Mouse (Mus musculus) neural tube, embryonic 14.5 days (tissue): Measurements from ENCODE around the gene Vamp3. TPM values are rescaled to one million over a fixed set of nuclear protein-coding genes. Genes with fewer than 3 reads are reported as not detected.
"Not testable (repeated sequence)": the region's sequence is repeated elsewhere in the genome, so short reads cannot be mapped to it uniquely, and the experiment has no call there.

ENCODE experiments used
- ATAC-seq: fragments of 200-750 bp; cut with Nextera tagmentation; 2 replicates; pipeline ENCODE4 v1.8.0; 2017; ENCODE audit warnings: low read depth, mild to moderate bottlenecking, moderate TSS enrichment, moderate library complexity
- H3K27ac ChIP-seq: fragments of 300-500 bp; sonication (generic); 2 replicates; pipeline ENCODE4 v1.5.1; 2014; ENCODE audit warnings: low read depth, mild to moderate bottlenecking, control low read depth, low read length, moderate library complexity, mixed read lengths
- H3K27me3 ChIP-seq: fragments of 300-500 bp; sonication (generic); 2 replicates; pipeline ENCODE4 v1.6.1; 2014; ENCODE audit warnings: low read length; ENCODE audit not compliant: control insufficient read depth, insufficient read depth
- H3K36me3 ChIP-seq: fragments of 300-500 bp; sonication (generic); 2 replicates; pipeline ENCODE4 v1.6.1; 2014; ENCODE audit warnings: low read length, mixed read lengths; ENCODE audit not compliant: control insufficient read depth, insufficient read depth
- H3K4me1 ChIP-seq: fragments of 300-500 bp; sonication (generic); 2 replicates; pipeline ENCODE4 v1.6.1; 2014; ENCODE audit warnings: low read length; ENCODE audit not compliant: control insufficient read depth, insufficient read depth
- H3K4me2 ChIP-seq: fragments of 300-500 bp; sonication (generic); 2 replicates; pipeline ENCODE4 v1.6.1; 2014; ENCODE audit warnings: mild to moderate bottlenecking, low read depth, low read length, control low read depth
- H3K4me3 ChIP-seq: fragments of 300-500 bp; sonication (generic); 2 replicates; pipeline ENCODE4 v1.5.1; 2014; ENCODE audit warnings: low read depth, low read length, control low read depth, mixed read lengths
- H3K9ac ChIP-seq: fragments of 300-500 bp; sonication (generic); replicated peaks from 2 replicates; pipeline ENCODE4 v1.6.1; 2014; ENCODE audit warnings: low read depth, mild to moderate bottlenecking, control low read depth, low read length, mixed read lengths
- H3K9me3 ChIP-seq: fragments of 300-500 bp; sonication (generic); 2 replicates; pipeline ENCODE4 v1.6.1; 2016; ENCODE audit warnings: low read length; ENCODE audit not compliant: control insufficient read depth
- WGBS: fragments of 180-500 bp; shearing (Covaris S2); extraction: QIAGEN DNeasy Blood & Tissue Kit; methylation state at CpG from one replicate; pipeline ENCODE4 v1.1.7; 2014; 5-methylcytosine and 5-hydroxymethylcytosine counted together
- polyA plus RNA-seq: library from polyadenylated mRNA; unstranded; fragments of >200 nt; fragmentation: Nextera tagmentation; extraction: Ambion mirVana; gene quantifications from 2 replicates; pipeline ENCODE4 v1.2.1, GENCODE M21; 2014

Gene Vamp3
- polyA plus RNA-seq, 1 experiment from 2014 or later = 36.6 TPM

- Histone ChIP-seq H3K27me3 (no peaks in the 10 kb centered on the region), H3K4me2 (no peak overlapping the region), H3K36me3 (0 out of 2 replicates have a peak, but pooled peaks cover under 1% of the 10 kb centered on the region), H3K27ac (no peak overlapping the region), H3K9ac (no peak overlapping the region), H3K4me1 (0 out of 2 replicates have a peak, but pooled peaks cover 5% of the 10 kb centered on the region), H3K9me3 (no peaks in the 10 kb centered on the region), H3K4me3 (no peak overlapping the region)
- WGBS = 84% methylated on average over 5 of the region's 5 CpGs
- no peak for ATAC-seq
Measured at GRCm38 (mm10) chr4:151041506-151041905, 16.3 kb downstream of the Vamp3 start.

DNA sequence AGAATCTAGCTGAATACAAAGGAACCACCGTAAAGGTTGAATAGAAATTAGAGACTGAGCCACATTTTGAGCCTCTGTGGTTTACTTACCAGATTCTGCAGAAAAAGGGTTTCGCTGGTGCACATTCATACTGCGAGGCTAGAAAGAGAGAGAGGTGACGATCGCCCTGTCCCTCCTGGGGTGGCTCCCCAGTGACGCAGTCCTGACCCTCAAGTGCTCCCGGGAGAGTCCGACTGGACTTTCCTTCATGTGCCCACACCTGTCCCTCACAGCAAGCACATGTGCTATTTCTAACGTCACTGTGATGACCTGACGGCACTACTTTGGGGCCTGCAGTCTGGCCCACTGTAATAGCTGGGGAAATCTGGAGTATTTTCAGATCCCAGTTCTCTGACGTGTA is 20.0 kb downstream of the Vamp3 start:
- H3K27me3 ChIP-seq = no peaks in the 10 kb centered on the region
- H3K4me3 ChIP-seq = no peak overlapping the region
- no peak overlapping the region for H3K9ac ChIP-seq
- no peaks in the 10 kb centered on the region for H3K36me3 ChIP-seq
- 91% methylated on average over 11 of the region's 11 CpGs for WGBS
- no peak for ATAC-seq
- no peak overlapping the region for H3K27ac ChIP-seq
- H3K4me1 ChIP-seq = no peaks in the 10 kb centered on the region
- no peak overlapping the region for H3K4me2 ChIP-seq
- H3K9me3 ChIP-seq = no peaks in the 10 kb centered on the region

GRCm38 (mm10) chr4:151036521-151036920 is 21.2 kb downstream of the Vamp3 start:
- Histone ChIP-seq H3K4me1 (no peaks in the 10 kb centered on the region), H3K27me3 (no peaks in the 10 kb centered on the region), H3K4me2 (no peak overlapping the region), H3K9me3 (no peaks in the 10 kb centered on the region), H3K4me3 (no peak overlapping the region), H3K9ac (no peak overlapping the region), H3K36me3 (no peaks in the 10 kb centered on the region), H3K27ac (no peak overlapping the region)
- WGBS = 94% methylated on average over 7 of the region's 7 CpGs
- no peak for ATAC-seq

DNA sequence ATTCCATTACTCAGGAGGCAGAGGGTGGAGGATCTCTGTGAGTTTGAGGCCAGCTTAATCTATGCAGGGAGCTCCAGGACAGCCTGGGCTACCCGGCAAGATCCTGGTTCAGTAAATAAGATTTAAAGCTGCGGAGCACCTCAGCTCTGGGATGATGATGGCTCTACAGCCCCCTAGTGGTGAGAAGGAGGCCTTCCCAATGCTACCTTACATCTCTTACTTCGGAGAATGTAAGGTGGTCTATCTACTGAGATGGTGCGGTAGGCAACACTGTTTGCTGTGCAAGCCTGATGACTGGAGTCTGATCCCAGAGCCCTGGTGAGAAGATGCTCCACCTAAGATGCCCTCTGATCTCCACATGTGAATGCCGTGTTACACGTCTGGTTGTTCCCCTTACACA is 30.8 kb downstream of the Vamp3 start:
- WGBS = 47% methylated on average over 6 of the region's 6 CpGs
- H3K4me3 ChIP-seq = no peak overlapping the region
- no peaks in the 10 kb centered on the region for H3K9me3 ChIP-seq
- H3K36me3 ChIP-seq = no peaks in the 10 kb centered on the region
- H3K27ac ChIP-seq = no peak overlapping the region
- peak; percentile 54; the same call in 1 of the 2 replicates for ATAC-seq
- H3K9ac ChIP-seq = no peak overlapping the region
- no peaks in the 10 kb centered on the region for H3K27me3 ChIP-seq
- no peaks in the 10 kb centered on the region for H3K4me1 ChIP-seq
- H3K4me2 ChIP-seq = no peak overlapping the region

- no peaks in the 10 kb centered on the region for H3K9me3 ChIP-seq
- 90% methylated on average over 9 of the region's 9 CpGs for WGBS
- ATAC-seq = no peak
- no peak overlapping the region for H3K4me2 ChIP-seq
- H3K9ac ChIP-seq = no peak overlapping the region
- no peaks in the 10 kb centered on the region for H3K27me3 ChIP-seq
- no peak overlapping the region for H3K27ac ChIP-seq
- no peaks in the 10 kb centered on the region for H3K36me3 ChIP-seq
- H3K4me1 ChIP-seq = no peaks in the 10 kb centered on the region
- no peak overlapping the region for H3K4me3 ChIP-seq
Measured at GRCm38 (mm10) chr4:151024152-151024551, 33.6 kb downstream of the Vamp3 start.

GRCm38 (mm10) chr4:151017356-151017755 is 40.4 kb downstream of the Vamp3 start:
- ATAC-seq, H3K4me2 ChIP-seq, H3K36me3 ChIP-seq, H3K4me3 ChIP-seq, H3K27ac ChIP-seq, H3K9ac ChIP-seq, H3K27me3 ChIP-seq, H3K9me3 ChIP-seq, H3K4me1 ChIP-seq: not testable (repeated sequence)
- 97% methylated on average over 1 of the region's 1 CpGs for WGBS

DNA sequence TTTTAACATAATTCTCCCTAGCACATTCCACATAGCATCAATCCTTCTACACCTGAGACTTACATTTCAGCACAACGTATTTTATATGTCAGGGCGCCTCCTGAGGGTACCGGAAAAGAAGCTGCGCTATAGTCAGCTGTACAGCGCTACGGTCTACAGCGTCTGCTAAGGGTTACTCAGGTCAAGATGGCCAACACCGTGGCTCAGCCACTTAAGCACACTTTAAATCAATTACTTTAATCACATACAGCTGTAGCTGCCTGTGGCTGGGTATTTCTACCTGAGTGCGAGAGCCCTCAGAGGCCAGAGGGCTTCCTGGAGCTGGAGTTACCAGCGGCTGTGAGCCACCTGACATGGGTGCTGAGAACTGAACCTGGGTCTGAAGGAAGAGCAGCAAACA is 41.8 kb downstream of the Vamp3 start:
- no peaks in the 10 kb centered on the region for H3K9me3 ChIP-seq
- ATAC-seq = no peak

DNA sequence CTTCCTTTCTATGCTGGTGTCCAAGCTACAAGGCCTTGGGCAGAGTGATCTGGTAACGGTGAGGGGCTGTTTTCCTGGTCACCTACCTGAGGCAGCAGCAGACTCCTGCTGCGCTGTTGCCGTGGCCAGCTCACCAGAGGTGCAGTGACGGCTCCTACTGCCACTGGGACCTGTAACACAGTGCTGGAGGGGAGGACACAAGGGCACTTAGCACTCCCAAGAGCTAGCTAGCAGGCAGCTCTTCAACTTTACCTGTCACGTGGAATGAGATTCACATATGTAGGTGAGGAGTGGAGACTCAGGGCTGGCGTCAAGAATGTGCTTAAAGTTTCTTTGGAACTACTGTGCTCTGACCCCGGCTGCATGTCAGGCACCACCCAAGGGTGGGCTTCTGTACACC is 47.4 kb downstream of the Vamp3 start:
- 94% methylated on average over 7 of the region's 7 CpGs for WGBS
- no peak overlapping the region for H3K4me2 ChIP-seq
- no peaks in the 10 kb centered on the region for H3K27me3 ChIP-seq
- no peak overlapping the region for H3K4me3 ChIP-seq
- no peaks in the 10 kb centered on the region for H3K4me1 ChIP-seq
- no peaks in the 10 kb centered on the region for H3K9me3 ChIP-seq
- H3K36me3 ChIP-seq = peaks cover 5% of the 10 kb centered on the region; the same call in 1 of the 2 replicates
- no peak for ATAC-seq
- H3K27ac ChIP-seq = no peak overlapping the region
- no peak overlapping the region for H3K9ac ChIP-seq

More for the DNA sequence above, 41.8 kb downstream of the Vamp3 start:
- Histone ChIP-seq H3K4me2 (no peak overlapping the region), H3K27me3 (no peaks in the 10 kb centered on the region), H3K9ac (no peak overlapping the region), H3K27ac (no peak overlapping the region), H3K36me3 (peaks cover 12% of the 10 kb centered on the region; the same call in 1 of the 2 replicates), H3K4me1 (no peaks in the 10 kb centered on the region), H3K4me3 (no peak overlapping the region)
- WGBS = 85% methylated on average over 10 of the region's 10 CpGs

DNA sequence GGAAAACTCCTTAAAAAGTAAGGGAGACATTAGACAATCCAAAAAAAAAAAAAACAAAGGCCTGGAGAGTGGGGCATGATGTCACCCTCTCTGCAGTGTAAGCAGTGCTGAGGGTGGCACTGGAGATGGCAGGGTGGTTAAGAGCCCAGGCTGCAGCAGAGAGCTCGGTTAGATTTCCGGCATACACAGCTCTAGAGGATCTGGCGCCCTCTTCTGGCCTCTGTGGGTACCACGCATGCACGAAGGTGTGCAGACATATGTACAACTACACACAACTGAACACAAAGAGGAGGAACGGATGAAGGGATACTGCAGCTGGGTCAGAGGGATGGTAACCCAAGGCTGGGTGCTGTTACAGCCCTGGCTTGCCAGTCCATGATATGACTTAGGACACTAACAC is 50.8 kb downstream of the Vamp3 start:
- no peak overlapping the region for H3K27ac ChIP-seq
- no peaks in the 10 kb centered on the region for H3K4me1 ChIP-seq
- H3K9ac ChIP-seq = no peak overlapping the region
- no peak overlapping the region for H3K4me2 ChIP-seq
- H3K9me3 ChIP-seq = no peaks in the 10 kb centered on the region
- ATAC-seq = no peak
- peaks cover 1% of the 10 kb centered on the region; the same call in 1 of the 2 replicates for H3K36me3 ChIP-seq
- WGBS = 52% methylated on average over 6 of the region's 6 CpGs
- no peaks in the 10 kb centered on the region for H3K27me3 ChIP-seq
- H3K4me3 ChIP-seq = no peak overlapping the region
